Mouse (Mus musculus) midbrain, embryonic 16.5 days (tissue): Measurements from ENCODE around the gene Zfp280c. TPM values are rescaled to one million over a fixed set of nuclear protein-coding genes. Genes with fewer than 3 reads are reported as not detected.

ENCODE experiments used
- ATAC-seq: fragments of 200-750 bp; cut with Nextera tagmentation; 2 replicates; pipeline ENCODE4 v1.8.0; 2017; ENCODE audit warnings: moderate TSS enrichment
- H3K27ac ChIP-seq: fragments of 300-500 bp; sonication (generic); 2 replicates; pipeline ENCODE4 v1.5.1; 2014; ENCODE audit warnings: mild to moderate bottlenecking, low read length, mixed read lengths
- H3K27me3 ChIP-seq: fragments of 300-500 bp; sonication (generic); 2 replicates; pipeline ENCODE4 v1.6.1; 2014; ENCODE audit warnings: low read depth, low read length, mixed read lengths; ENCODE audit not compliant: control insufficient read depth, insufficient read depth
- H3K36me3 ChIP-seq: fragments of 300-500 bp; sonication (generic); 2 replicates; pipeline ENCODE4 v1.6.1; 2014; ENCODE audit warnings: mild to moderate bottlenecking, low read length, moderate library complexity, mixed read lengths; ENCODE audit not compliant: control insufficient read depth, insufficient read depth
- H3K4me1 ChIP-seq: fragments of 300-500 bp; sonication (generic); 2 replicates; pipeline ENCODE4 v1.6.1; 2014; ENCODE audit warnings: mild to moderate bottlenecking, low read length, mixed read lengths; ENCODE audit not compliant: control insufficient read depth, insufficient read depth
- H3K4me2 ChIP-seq: fragments of 300-500 bp; sonication (generic); 2 replicates; pipeline ENCODE4 v1.6.1; 2014; ENCODE audit warnings: mild to moderate bottlenecking, low read length, mixed read lengths
- H3K4me3 ChIP-seq: fragments of 300-500 bp; sonication (generic); 2 replicates; pipeline ENCODE4 v1.5.1; 2014; ENCODE audit warnings: low read depth, mild to moderate bottlenecking, low read length, moderate library complexity, mixed read lengths
- H3K9ac ChIP-seq: fragments of 300-500 bp; sonication (generic); 2 replicates; pipeline ENCODE4 v1.6.1; 2014; ENCODE audit warnings: low read depth, low read length, mixed read lengths
- H3K9me3 ChIP-seq: fragments of 300-500 bp; sonication (generic); replicated peaks from 2 replicates; pipeline ENCODE4 v1.6.1; 2014; ENCODE audit warnings: mild to moderate bottlenecking, low read length, mixed read lengths; ENCODE audit not compliant: control insufficient read depth, poor library complexity, severe bottlenecking
- WGBS: fragments of 180-500 bp; shearing (Covaris S2); extraction: QIAGEN DNeasy Blood & Tissue Kit; methylation state at CpG from one replicate; pipeline ENCODE4 v1.1.7; 2014; 5-methylcytosine and 5-hydroxymethylcytosine counted together
- microRNA-seq: library from miRNA; unstranded; fragments of <30 nt; microRNA quantifications from one replicate; pipeline ENCODE4, GENCODE M21; 2017
- polyA plus RNA-seq: library from polyadenylated mRNA; unstranded; fragments of >200 nt; fragmentation: Nextera tagmentation; extraction: Ambion mirVana; gene quantifications from 2 replicates; pipeline ENCODE4 v1.2.1, GENCODE M21; 2015

The Zfp280c gene
- polyA plus RNA-seq, 1 experiment from 2014 or later, result 10.1 TPM

GRCm38 (mm10) chrX:48518211-48518807, 76.0 kb downstream of the Zfp280c start:
- no peaks in the 10 kb centered on the region for H3K9me3 ChIP-seq
- 33% methylated on average over 14 of the region's 15 CpGs for WGBS
- peaks cover 18% of the 10 kb centered on the region for H3K4me1 ChIP-seq
- H3K4me3 ChIP-seq, result peak overlapping the region; percentile 53
- H3K27ac ChIP-seq, result peak overlapping the region; percentile 90
- peak overlapping the region; percentile 79 for H3K9ac ChIP-seq
- H3K36me3 ChIP-seq, result no peaks in the 10 kb centered on the region
- ATAC-seq, result peak; percentile 96
- peak overlapping the region; percentile 61 for H3K4me2 ChIP-seq
- no peaks in the 10 kb centered on the region for H3K27me3 ChIP-seq

GRCm38 (mm10) chrX:48513824-48514223, 80.5 kb downstream of the Zfp280c start:
- Histone ChIP-seq H3K36me3 (no peaks in the 10 kb centered on the region), H3K9ac (no peak overlapping the region), H3K27ac (no peak overlapping the region), H3K9me3 (no peaks in the 10 kb centered on the region), H3K27me3 (no peaks in the 10 kb centered on the region), H3K4me3 (peak overlapping the region; percentile 59), H3K4me2 (peak overlapping the region; percentile 65), H3K4me1 (peaks cover 5% of the 10 kb centered on the region)
- no peak for ATAC-seq
- 16% methylated on average over 13 of the region's 13 CpGs for WGBS

GRCm38 (mm10) chrX:48513166-48513807, 81.0 kb downstream of the Zfp280c start, which contains the start of gene Aifm1:
TSS of gene Aifm1 (minus strand) at chrX:48513563.
- H3K27me3 ChIP-seq, result no peaks in the 10 kb centered on the region
- H3K9me3 ChIP-seq, result no peaks in the 10 kb centered on the region
- H3K27ac ChIP-seq, result peak within 1 kb of the TSS; percentile 49
- H3K9ac ChIP-seq, result peak within 1 kb of the TSS; percentile 68
- H3K4me3 ChIP-seq, result peak within 1 kb of the TSS; percentile 59
- no peaks in the 10 kb centered on the region for H3K36me3 ChIP-seq
- peaks cover 5% of the 10 kb centered on the region for H3K4me1 ChIP-seq
- H3K4me2 ChIP-seq, result peak within 1 kb of the TSS; percentile 65
- peak; percentile 98 for ATAC-seq
- 26% methylated on average over 45 of the region's 45 CpGs for WGBS

- ATAC-seq, result no peak
Measured at GRCm38 (mm10) chrX:48493763-48494162, 100.5 kb downstream of the Zfp280c start.

More at GRCm38 (mm10) chrX:48493763-48494162, 100.5 kb downstream of the Zfp280c start:
- Histone ChIP-seq H3K9ac (no peak overlapping the region), H3K9me3 (no peaks in the 10 kb centered on the region), H3K4me3 (no peak overlapping the region), H3K4me2 (no peak overlapping the region), H3K27me3 (no peaks in the 10 kb centered on the region), H3K36me3 (no peaks in the 10 kb centered on the region), H3K27ac (no peak overlapping the region), H3K4me1 (no peaks in the 10 kb centered on the region)
- 96% methylated on average over 8 of the region's 8 CpGs for WGBS

Small RNA genes within 50 kb of the gene (microRNA-seq; reads per million reads assigned to microRNA genes)
- gene Gm27828, result not detected

Other genes with a start within 250 kb of the Zfp280c start
- 0.46 and 0.70 TPM in 2 replicates for gene Elf4, start 131.4 kb downstream of the Zfp280c start, polyA plus RNA-seq
- gene Aifm1, start 80.9 kb downstream of the Zfp280c start, polyA plus RNA-seq, result 33.5 and 34.2 TPM in 2 replicates
- gene Rab33a, start 75.2 kb downstream of the Zfp280c start, polyA plus RNA-seq, result 104 and 105 TPM in 2 replicates
- gene Slc25a14, start 28.9 kb upstream of the Zfp280c start, polyA plus RNA-seq, result 43.6 and 46.6 TPM in 2 replicates
- gene Gpr119, start 80.0 kb upstream of the Zfp280c start, polyA plus RNA-seq, result not detected in 2 replicates
- 21.7 and 22.1 TPM in 2 replicates for gene Rbmx2, start 100.5 kb upstream of the Zfp280c start, polyA plus RNA-seq